Mouse (Mus musculus): ENCODE measurements around the gene Elf2.

DNA sequence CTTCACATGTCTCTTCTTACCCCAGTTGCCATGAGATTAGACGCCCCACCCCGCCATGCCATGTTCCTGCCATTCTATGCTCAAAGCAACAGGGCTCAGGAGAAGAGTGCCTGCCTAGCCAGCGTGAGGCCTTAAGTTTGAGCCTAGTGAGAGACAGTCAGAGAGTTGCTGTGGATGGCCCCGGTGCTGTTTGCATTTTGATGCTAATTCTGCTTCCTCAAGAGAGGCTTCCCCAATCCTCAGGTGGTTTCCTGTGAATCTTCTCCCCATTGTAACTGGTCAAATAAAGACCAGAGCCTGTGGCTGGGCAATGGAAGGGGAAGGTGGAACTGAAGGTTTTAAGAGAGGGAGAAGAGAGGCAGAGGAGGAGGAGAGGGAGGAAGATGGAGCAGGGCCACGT is 131.8 kb downstream of the Elf2 start:
- TF ChIP-seq GATA1 (IDR thresholded peaks at IDR 0.05; ENCODE audit: borderline replicate concordance, low read length), result no peak
- TF ChIP-seq FLI1 (IDR thresholded peaks at IDR 0.05; ENCODE audit: low read length), result no peak

Data from megakaryocyte, embryonic 14.5 days (primary cell).